Mouse (Mus musculus) hindbrain, embryonic 16.5 days (tissue): ENCODE measurements around the gene Hk2. TPM values are rescaled to one million over a fixed set of nuclear protein-coding genes. Genes with fewer than 3 reads are reported as not detected.
A peak's percentile ranks its signal among the peaks of the same experiment; 100 is the strongest.

Experiments used
- ATAC-seq: fragments of 200-750 bp; cut with Nextera tagmentation; 2 replicates; pipeline ENCODE4 v1.8.0; 2017; ENCODE audit warnings: moderate TSS enrichment, moderate library complexity
- H3K27ac ChIP-seq: fragments of 300-500 bp; sonication (generic); 2 replicates; pipeline ENCODE4 v1.5.1; 2014; ENCODE audit warnings: low read depth, mild to moderate bottlenecking, control low read depth, low read length, moderate library complexity
- H3K27me3 ChIP-seq: fragments of 300-500 bp; sonication (generic); replicated peaks from 2 replicates; pipeline ENCODE4 v1.6.1; 2014; ENCODE audit warnings: low read length; ENCODE audit not compliant: control insufficient read depth, insufficient read depth
- H3K36me3 ChIP-seq: fragments of 300-500 bp; sonication (generic); 2 replicates; pipeline ENCODE4 v1.6.1; 2014; ENCODE audit warnings: mild to moderate bottlenecking, low read length, moderate library complexity, mixed read lengths; ENCODE audit not compliant: control insufficient read depth, insufficient read depth
- H3K4me1 ChIP-seq: fragments of 300-500 bp; sonication (generic); 2 replicates; pipeline ENCODE4 v1.6.1; 2014; ENCODE audit warnings: low read depth, low read length; ENCODE audit not compliant: control insufficient read depth, insufficient read depth
- H3K4me2 ChIP-seq: fragments of 300-500 bp; sonication (generic); 2 replicates; pipeline ENCODE4 v1.6.1; 2014; ENCODE audit warnings: mild to moderate bottlenecking, low read length, control low read depth, moderate library complexity
- H3K4me3 ChIP-seq: fragments of 300-500 bp; sonication (generic); 2 replicates; pipeline ENCODE4 v1.5.1; 2014; ENCODE audit warnings: mild to moderate bottlenecking, low read length, control low read depth, moderate library complexity
- H3K9ac ChIP-seq: fragments of 300-500 bp; sonication (generic); 2 replicates; pipeline ENCODE4 v1.6.1; 2014; ENCODE audit warnings: low read depth, mild to moderate bottlenecking, control low read depth, low read length, moderate library complexity
- H3K9me3 ChIP-seq: fragments of 300-500 bp; sonication (generic); 2 replicates; pipeline ENCODE4 v1.6.1; 2014; ENCODE audit warnings: mild to moderate bottlenecking, low read length, moderate library complexity; ENCODE audit not compliant: control insufficient read depth
- WGBS: fragments of 180-500 bp; shearing (Covaris S2); extraction: QIAGEN DNeasy Blood & Tissue Kit; methylation state at CpG from one replicate; pipeline ENCODE4 v1.1.7; 2014; 5-methylcytosine and 5-hydroxymethylcytosine counted together
- polyA plus RNA-seq: library from polyadenylated mRNA; unstranded; fragments of >200 nt; fragmentation: Nextera tagmentation; extraction: Ambion mirVana; gene quantifications from 2 replicates; pipeline ENCODE4 v1.2.1, GENCODE M21; 2015

Gene Hk2
- polyA plus RNA-seq, 1 experiment from 2014 or later: 3.4 TPM

GRCm38 (mm10) chr6:82714841-82715240, 59.4 kb downstream of the Hk2 start:
- Histone ChIP-seq H3K27ac (no peak overlapping the region), H3K36me3 (no peaks in the 10 kb centered on the region), H3K4me1 (no peaks in the 10 kb centered on the region), H3K27me3 (no peaks in the 10 kb centered on the region), H3K9ac (no peak overlapping the region), H3K9me3 (no peaks in the 10 kb centered on the region), H3K4me3 (no peak overlapping the region), H3K4me2 (no peak overlapping the region)
- ATAC-seq: no peak
- WGBS: 89% methylated on average over 5 of the region's 5 CpGs

- H3K27me3 ChIP-seq: no peaks in the 10 kb centered on the region
- ATAC-seq: peak; percentile 62; the same call in 1 of the 2 replicates
- WGBS: 9% methylated on average over 3 of the region's 3 CpGs
- no peaks in the 10 kb centered on the region for H3K9me3 ChIP-seq
- H3K4me3 ChIP-seq: no peak overlapping the region
- no peak overlapping the region for H3K4me2 ChIP-seq
- no peak overlapping the region for H3K9ac ChIP-seq
- H3K36me3 ChIP-seq: no peaks in the 10 kb centered on the region
- no peak overlapping the region for H3K27ac ChIP-seq
- no peaks in the 10 kb centered on the region for H3K4me1 ChIP-seq
These were observed 60.0 kb downstream of the Hk2 start for GRCm38 (mm10) chr6:82714243-82714642.

DNA sequence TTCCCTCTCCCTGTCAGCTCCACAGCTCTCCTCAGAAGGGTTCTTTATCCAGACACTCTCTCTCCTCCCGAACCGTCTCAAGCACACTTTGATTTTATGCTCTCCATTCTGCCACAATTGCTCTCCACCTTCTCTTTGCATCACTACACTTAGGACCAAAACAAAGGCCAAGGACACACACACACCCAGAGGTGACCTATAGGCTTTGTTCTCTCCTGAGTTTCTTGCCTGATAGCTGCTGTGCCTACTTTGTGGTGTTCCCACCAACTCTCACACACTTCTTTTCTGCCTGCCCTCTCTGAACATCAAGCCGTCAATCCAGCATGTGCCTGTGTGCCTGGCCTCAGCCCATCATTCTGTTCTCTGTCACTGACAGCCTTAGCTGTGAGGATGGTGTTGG, 66.5 kb downstream of the Hk2 start:
- Histone ChIP-seq H3K9me3 (no peaks in the 10 kb centered on the region), H3K27ac (no peak overlapping the region), H3K4me3 (no peak overlapping the region), H3K4me2 (no peak overlapping the region), H3K9ac (no peak overlapping the region), H3K36me3 (no peaks in the 10 kb centered on the region), H3K4me1 (no peaks in the 10 kb centered on the region), H3K27me3 (no peaks in the 10 kb centered on the region)
- WGBS: 78% methylated on average over 3 of the region's 3 CpGs
- ATAC-seq: no peak

- 84% methylated on average over 10 of the region's 10 CpGs for WGBS
- Histone ChIP-seq H3K27me3 (no peaks in the 10 kb centered on the region), H3K27ac (no peak overlapping the region), H3K4me3 (no peak overlapping the region), H3K9ac (no peak overlapping the region), H3K9me3 (no peaks in the 10 kb centered on the region), H3K4me1 (no peaks in the 10 kb centered on the region), H3K4me2 (no peak overlapping the region), H3K36me3 (no peaks in the 10 kb centered on the region)
- no peak for ATAC-seq
These were observed 67.0 kb downstream of the Hk2 start for GRCm38 (mm10) chr6:82707241-82707640.

DNA sequence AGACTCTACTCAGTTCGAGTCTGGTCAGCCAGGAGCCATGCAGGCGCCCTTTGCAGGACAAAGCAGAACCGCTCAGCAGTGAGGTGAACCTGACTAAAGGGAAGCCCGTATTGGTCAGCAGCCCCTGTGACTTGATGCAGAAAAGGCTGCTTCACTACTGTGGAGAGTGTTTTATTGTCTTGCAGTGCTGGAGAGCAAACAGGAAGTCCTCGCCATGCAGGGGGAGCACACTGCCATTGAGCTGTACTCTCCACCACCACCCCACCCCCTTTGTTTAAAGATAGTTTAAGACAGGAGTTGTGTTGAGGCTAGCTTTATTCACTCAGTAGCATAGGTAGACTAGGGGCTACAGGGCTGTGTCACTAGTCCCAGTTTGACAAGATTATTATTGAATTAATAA, 69.0 kb downstream of the Hk2 start, which contains the start of gene Pole4:
Gene Pole4, minus strand, starts transcription at position 145 of the 400 bp plus-strand sequence.
- H3K4me1 ChIP-seq: peaks cover 1% of the 10 kb centered on the region; the same call in 1 of the 2 replicates
- H3K4me3 ChIP-seq: no peak within 1 kb of the TSS
- H3K36me3 ChIP-seq: no peaks in the 10 kb centered on the region
- H3K9me3 ChIP-seq: no peaks in the 10 kb centered on the region
- H3K27ac ChIP-seq: no peak within 1 kb of the TSS
- WGBS: 82% methylated on average over 5 of the region's 5 CpGs
- no peak for ATAC-seq
- no peak within 1 kb of the TSS for H3K4me2 ChIP-seq
- H3K9ac ChIP-seq: no peak within 1 kb of the TSS
- H3K27me3 ChIP-seq: no peaks in the 10 kb centered on the region

DNA sequence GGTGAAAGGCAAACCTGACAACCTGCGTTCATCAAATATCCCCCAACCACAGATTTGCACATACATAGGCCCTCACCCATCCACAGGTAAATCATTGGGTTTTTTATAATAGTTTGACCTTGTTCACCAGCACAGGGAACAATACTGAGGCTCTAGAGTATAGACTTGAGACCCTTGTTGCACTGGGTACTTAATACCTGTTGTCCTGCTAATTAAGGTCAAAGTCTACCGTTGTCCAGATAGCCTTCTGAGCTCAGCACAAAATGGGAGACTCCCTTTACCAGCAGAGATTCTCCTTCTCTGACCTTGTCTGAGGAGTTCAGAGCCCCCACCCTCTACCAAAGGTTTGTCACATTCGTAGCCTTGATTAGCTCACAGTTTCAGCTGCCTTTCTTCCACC, 70.5 kb downstream of the Hk2 start:
- H3K27ac ChIP-seq: no peak overlapping the region
- no peak for ATAC-seq
- no peak overlapping the region for H3K9ac ChIP-seq
- H3K27me3 ChIP-seq: no peaks in the 10 kb centered on the region
- no peaks in the 10 kb centered on the region for H3K9me3 ChIP-seq
- 81% methylated on average over 3 of the region's 3 CpGs for WGBS
- H3K4me3 ChIP-seq: no peak overlapping the region
- H3K36me3 ChIP-seq: no peaks in the 10 kb centered on the region
- H3K4me1 ChIP-seq: peaks cover 8% of the 10 kb centered on the region; the same call in 1 of the 2 replicates
- H3K4me2 ChIP-seq: no peak overlapping the region

GRCm38 (mm10) chr6:82702593-82703017, 71.6 kb downstream of the Hk2 start:
- Histone ChIP-seq H3K27me3 (no peaks in the 10 kb centered on the region), H3K4me2 (no peak overlapping the region), H3K36me3 (no peaks in the 10 kb centered on the region), H3K9ac (no peak overlapping the region), H3K4me3 (no peak overlapping the region), H3K27ac (no peak overlapping the region), H3K4me1 (peaks cover 8% of the 10 kb centered on the region; the same call in 1 of the 2 replicates), H3K9me3 (no peaks in the 10 kb centered on the region)
- ATAC-seq: peak; percentile 74
- 29% methylated on average over 16 of the region's 16 CpGs for WGBS

DNA sequence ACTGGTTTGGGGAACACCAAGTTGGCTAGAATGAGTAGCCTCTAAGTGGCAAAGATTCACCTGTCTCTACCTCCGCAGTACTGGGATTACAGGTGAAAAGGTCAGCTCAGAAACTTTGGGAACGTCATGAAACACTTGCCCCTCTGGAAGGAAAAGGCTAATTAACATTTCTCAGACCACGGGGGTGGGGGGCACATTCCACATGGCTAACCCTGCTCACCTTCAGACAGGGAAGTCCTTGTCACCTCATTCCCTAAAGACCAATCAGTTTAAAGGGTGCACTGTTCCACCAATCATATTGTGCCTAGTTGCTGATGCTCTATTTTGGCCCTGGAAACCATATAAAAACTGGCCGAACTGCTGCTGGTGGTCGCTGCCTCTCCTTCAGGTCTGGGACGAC, 73.0 kb downstream of the Hk2 start:
- peaks cover 8% of the 10 kb centered on the region; the same call in 1 of the 2 replicates for H3K4me1 ChIP-seq
- H3K9me3 ChIP-seq: no peaks in the 10 kb centered on the region
- no peak overlapping the region for H3K4me2 ChIP-seq
- no peak overlapping the region for H3K27ac ChIP-seq
- WGBS: 80% methylated on average over 6 of the region's 6 CpGs
- H3K36me3 ChIP-seq: no peaks in the 10 kb centered on the region
- ATAC-seq: no peak
- H3K4me3 ChIP-seq: no peak overlapping the region
- H3K9ac ChIP-seq: no peak overlapping the region
- H3K27me3 ChIP-seq: no peaks in the 10 kb centered on the region

- ATAC-seq: peak; percentile 64
- WGBS: 8% methylated on average over 5 of the region's 5 CpGs
- no peaks in the 10 kb centered on the region for H3K27me3 ChIP-seq
These were observed 74.4 kb downstream of the Hk2 start for GRCm38 (mm10) chr6:82699831-82700230.

GRCm38 (mm10) chr6:82696736-82697135, 77.5 kb downstream of the Hk2 start:
- no peak for ATAC-seq
- 94% methylated on average over 3 of the region's 3 CpGs for WGBS
- H3K9me3 ChIP-seq: no peaks in the 10 kb centered on the region

More at GRCm38 (mm10) chr6:82699831-82700230, 74.4 kb downstream of the Hk2 start:
- no peaks in the 10 kb centered on the region for H3K9me3 ChIP-seq
- H3K4me1 ChIP-seq: peaks cover 8% of the 10 kb centered on the region; the same call in 1 of the 2 replicates
- H3K36me3 ChIP-seq: no peaks in the 10 kb centered on the region
- no peak overlapping the region for H3K4me2 ChIP-seq
- no peak overlapping the region for H3K4me3 ChIP-seq
- peak overlapping the region; percentile 34; the same call in 1 of the 2 replicates for H3K27ac ChIP-seq
- no peak overlapping the region for H3K9ac ChIP-seq

More at GRCm38 (mm10) chr6:82696736-82697135, 77.5 kb downstream of the Hk2 start:
- H3K4me2 ChIP-seq: no peak overlapping the region
- H3K27me3 ChIP-seq: no peaks in the 10 kb centered on the region
- no peak overlapping the region for H3K9ac ChIP-seq
- H3K27ac ChIP-seq: no peak overlapping the region
- H3K4me3 ChIP-seq: no peak overlapping the region
- H3K36me3 ChIP-seq: no peaks in the 10 kb centered on the region
- peaks cover 10% of the 10 kb centered on the region for H3K4me1 ChIP-seq
